Mouse (Mus musculus) layer of hippocampus, adult 9-10 months (tissue): ENCODE data around the gene Izumo1.
"Not testable (repeated sequence)": the region's sequence is repeated elsewhere in the genome, so short reads cannot be mapped to it uniquely, and the experiment has no call there.

ENCODE experiments used
- DNase-seq: peaks from one replicate; pipeline ENCODE4 v3.0.0; 2022; ENCODE audit warnings: low spot score

Gene Izumo1

GRCm38 (mm10) chr7:45642503-45643255 lies 21.1 kb downstream of the Izumo1 start:
- no peak for DNase-seq

- DNase-seq = peak; percentile 90
Observed at GRCm38 (mm10) chr7:45643441-45644178, 22.0 kb downstream of the Izumo1 start.

- DNase-seq = no peak
Observed at GRCm38 (mm10) chr7:45644183-45644582, 22.6 kb downstream of the Izumo1 start.

- DNase-seq = no peak
Observed at GRCm38 (mm10) chr7:45644872-45645590, 23.4 kb downstream of the Izumo1 start.

GRCm38 (mm10) chr7:45645591-45645971 lies 24.0 kb downstream of the Izumo1 start:
- no peak for DNase-seq

- DNase-seq = no peak
Observed at GRCm38 (mm10) chr7:45646671-45647070, 25.1 kb downstream of the Izumo1 start.

GRCm38 (mm10) chr7:45649351-45649750 lies 27.7 kb downstream of the Izumo1 start:
- no peak for DNase-seq

- DNase-seq = not testable (repeated sequence)
Observed at GRCm38 (mm10) chr7:45650484-45650883, 28.9 kb downstream of the Izumo1 start.

GRCm38 (mm10) chr7:45654424-45655047 lies 32.9 kb downstream of the Izumo1 start:
- no peak for DNase-seq

- DNase-seq = no peak
Observed at GRCm38 (mm10) chr7:45660746-45661478, 39.3 kb downstream of the Izumo1 start.

- DNase-seq = not testable (repeated sequence)
Observed at GRCm38 (mm10) chr7:45661702-45662101, 40.1 kb downstream of the Izumo1 start.

GRCm38 (mm10) chr7:45665303-45666138 lies 43.9 kb downstream of the Izumo1 start:
- DNase-seq = no peak

- DNase-seq = no peak
Observed at GRCm38 (mm10) chr7:45666161-45666560, 44.5 kb downstream of the Izumo1 start, which contains the start of gene Fut2. Fut2 (minus strand) TSS chr7:45666394.

- DNase-seq = no peak
Observed at GRCm38 (mm10) chr7:45667761-45668160, 46.1 kb downstream of the Izumo1 start.

GRCm38 (mm10) chr7:45668921-45669320 lies 47.3 kb downstream of the Izumo1 start:
- DNase-seq = no peak

GRCm38 (mm10) chr7:45677627-45678295 lies 56.1 kb downstream of the Izumo1 start:
- no peak for DNase-seq
